Mouse (Mus musculus): Measurements from ENCODE around the gene Syne4. TPM values are rescaled to one million over a fixed set of nuclear protein-coding genes. Genes with fewer than 3 reads are reported as not detected.

Syne4 gene
- polyA plus RNA-seq, 1 experiment = 21.5 TPM

DNA sequence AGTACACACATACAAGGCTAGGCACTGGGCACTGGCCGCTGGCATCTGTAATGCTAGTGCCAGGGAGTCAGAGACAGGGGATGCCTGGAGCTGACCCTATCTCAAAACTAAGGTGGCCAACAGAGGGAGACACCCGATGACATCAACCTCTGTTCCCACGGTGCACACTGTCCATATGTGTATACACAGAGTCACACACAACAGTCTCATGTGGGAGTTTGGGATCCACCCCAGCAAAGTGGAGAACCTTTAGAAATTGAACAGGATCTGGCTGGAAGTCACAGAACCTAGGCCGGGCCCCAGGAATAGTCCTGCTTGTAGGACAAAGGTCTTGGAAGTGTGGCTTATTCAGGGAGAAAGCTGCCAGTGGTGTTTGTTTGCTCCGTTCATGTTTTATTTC is 20.3 kb upstream of the Syne4 start:
- H3K4me3 ChIP-seq (replicated peaks; ENCODE audit: extremely low read depth, low read depth, low read length) = no peak overlapping the region
- no peak for DNase-seq
- WGBS = 77% methylated on average over 5 of the region's 5 CpGs
- no peaks in the 10 kb centered on the region for H3K4me1 ChIP-seq (ENCODE audit: control insufficient read depth, insufficient read depth, low read length)
- no peak for TF ChIP-seq POLR2A (IDR thresholded peaks at IDR 0.05; ENCODE audit: borderline replicate concordance, extremely low read depth, low read depth, low read length)
- TF ChIP-seq CTCF (IDR thresholded peaks at IDR 0.05; ENCODE audit: insufficient read depth, low read length) = no peak

DNA sequence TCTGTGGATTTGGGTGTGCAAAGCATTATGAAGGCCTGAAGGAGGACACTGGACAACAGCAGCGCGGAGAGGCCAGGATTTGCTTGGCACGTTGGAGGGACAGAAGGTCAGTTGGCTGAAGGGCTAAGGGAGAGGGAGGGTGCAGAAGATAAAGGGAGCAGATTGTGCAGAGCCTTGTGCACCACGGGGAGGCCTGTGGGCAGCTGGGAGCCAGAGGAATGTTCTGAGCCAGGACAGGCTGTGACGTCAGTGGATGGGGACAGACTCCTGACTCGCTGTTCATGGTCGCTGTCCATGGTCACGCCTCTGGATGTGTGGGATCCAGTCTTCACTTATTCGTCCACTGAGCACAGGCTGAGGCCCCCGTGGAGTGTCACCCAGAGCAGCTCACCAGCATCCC is 19.5 kb upstream of the Syne4 start:
- Histone ChIP-seq H3K4me3 (replicated peaks; ENCODE audit: extremely low read depth, low read depth, low read length) (no peak overlapping the region), H3K4me1 (ENCODE audit: control insufficient read depth, insufficient read depth, low read length) (no peaks in the 10 kb centered on the region)
- 47% methylated on average over 10 of the region's 10 CpGs for WGBS
- TF ChIP-seq POLR2A (IDR thresholded peaks at IDR 0.05; ENCODE audit: borderline replicate concordance, extremely low read depth, low read depth, low read length) (no peak), CTCF (IDR thresholded peaks at IDR 0.05; ENCODE audit: insufficient read depth, low read length) (no peak)
- DNase-seq = no peak

DNA sequence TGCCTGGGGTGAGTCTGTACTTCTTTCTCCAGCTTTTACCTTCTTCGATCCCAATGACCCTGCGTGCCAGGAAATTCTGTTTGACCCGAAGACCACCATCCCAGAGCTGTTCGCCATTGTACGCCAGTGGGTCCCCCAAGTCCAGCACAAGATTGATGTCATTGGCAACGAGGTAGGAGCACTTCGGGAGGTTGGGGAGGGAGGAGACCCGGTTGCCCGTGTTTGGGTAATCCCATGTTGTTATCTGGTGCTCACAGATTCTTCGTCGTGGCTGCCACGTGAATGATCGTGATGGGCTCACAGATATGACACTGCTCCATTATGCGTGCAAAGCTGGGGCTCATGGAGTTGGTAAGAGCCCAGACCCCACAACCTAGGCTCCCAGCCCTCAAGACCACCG is 17.8 kb upstream of the Syne4 start:
- Histone ChIP-seq H3K4me1 (ENCODE audit: control insufficient read depth, insufficient read depth, low read length) (no peaks in the 10 kb centered on the region), H3K4me3 (replicated peaks; ENCODE audit: extremely low read depth, low read depth, low read length) (no peak overlapping the region)
- WGBS = 91% methylated on average over 15 of the region's 15 CpGs
- DNase-seq = no peak
- TF ChIP-seq CTCF (IDR thresholded peaks at IDR 0.05; ENCODE audit: insufficient read depth, low read length) = no peak

DNA sequence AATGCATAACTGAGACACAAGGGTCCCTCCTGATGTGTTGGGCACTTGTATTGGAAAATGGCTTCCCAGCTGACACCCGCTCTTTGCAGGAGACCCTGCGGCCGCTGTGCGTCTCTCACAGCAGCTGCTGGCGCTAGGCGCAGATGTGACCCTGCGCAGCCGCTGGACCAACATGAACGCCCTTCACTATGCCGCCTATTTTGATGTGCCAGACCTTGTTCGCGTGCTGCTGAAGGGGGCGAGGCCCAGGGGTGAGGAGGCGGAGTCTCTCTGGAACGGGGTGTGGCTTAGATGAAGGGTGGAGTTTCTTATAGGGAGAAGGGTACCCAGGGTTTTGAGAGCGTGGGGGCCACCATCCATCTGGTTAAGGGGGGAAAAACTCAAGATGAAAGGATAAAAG is 17.3 kb upstream of the Syne4 start:
- no peak for DNase-seq
- 78% methylated on average over 16 of the region's 16 CpGs for WGBS
- TF ChIP-seq POLR2A (IDR thresholded peaks at IDR 0.05; ENCODE audit: borderline replicate concordance, extremely low read depth, low read depth, low read length) (no peak), CTCF (IDR thresholded peaks at IDR 0.05; ENCODE audit: insufficient read depth, low read length) (no peak)
- Histone ChIP-seq H3K4me3 (replicated peaks; ENCODE audit: extremely low read depth, low read depth, low read length) (no peak overlapping the region), H3K4me1 (ENCODE audit: control insufficient read depth, insufficient read depth, low read length) (no peaks in the 10 kb centered on the region)

DNA sequence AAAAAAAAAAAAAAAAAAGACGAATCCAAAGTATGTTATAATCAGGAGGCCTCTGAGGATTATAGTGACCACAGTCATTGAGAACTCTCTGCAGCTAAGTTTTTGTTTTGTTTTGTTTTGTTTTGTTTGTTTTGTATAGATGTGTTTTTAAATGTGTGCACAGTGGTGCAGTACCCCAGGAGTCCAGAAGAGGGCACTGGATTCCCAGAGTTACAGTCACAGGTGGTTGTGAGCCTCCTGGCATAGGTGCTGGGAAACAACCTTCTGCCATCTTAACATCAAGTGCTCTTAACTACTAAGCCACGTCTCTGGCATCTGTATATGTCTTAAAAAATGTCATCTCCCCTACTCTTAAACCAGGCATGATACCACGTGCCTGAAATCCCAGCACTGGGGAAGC is 13.7 kb upstream of the Syne4 start:
- DNase-seq = no peak
- 46% methylated on average over 3 of the region's 3 CpGs for WGBS
- H3K4me1 ChIP-seq (ENCODE audit: control insufficient read depth, insufficient read depth, low read length) = no peaks in the 10 kb centered on the region
- TF ChIP-seq CTCF (IDR thresholded peaks at IDR 0.05; ENCODE audit: insufficient read depth, low read length) = peak; percentile 70
- no peak for TF ChIP-seq POLR2A (IDR thresholded peaks at IDR 0.05; ENCODE audit: borderline replicate concordance, extremely low read depth, low read depth, low read length)
- no peak overlapping the region for H3K4me3 ChIP-seq (replicated peaks; ENCODE audit: extremely low read depth, low read depth, low read length)

DNA sequence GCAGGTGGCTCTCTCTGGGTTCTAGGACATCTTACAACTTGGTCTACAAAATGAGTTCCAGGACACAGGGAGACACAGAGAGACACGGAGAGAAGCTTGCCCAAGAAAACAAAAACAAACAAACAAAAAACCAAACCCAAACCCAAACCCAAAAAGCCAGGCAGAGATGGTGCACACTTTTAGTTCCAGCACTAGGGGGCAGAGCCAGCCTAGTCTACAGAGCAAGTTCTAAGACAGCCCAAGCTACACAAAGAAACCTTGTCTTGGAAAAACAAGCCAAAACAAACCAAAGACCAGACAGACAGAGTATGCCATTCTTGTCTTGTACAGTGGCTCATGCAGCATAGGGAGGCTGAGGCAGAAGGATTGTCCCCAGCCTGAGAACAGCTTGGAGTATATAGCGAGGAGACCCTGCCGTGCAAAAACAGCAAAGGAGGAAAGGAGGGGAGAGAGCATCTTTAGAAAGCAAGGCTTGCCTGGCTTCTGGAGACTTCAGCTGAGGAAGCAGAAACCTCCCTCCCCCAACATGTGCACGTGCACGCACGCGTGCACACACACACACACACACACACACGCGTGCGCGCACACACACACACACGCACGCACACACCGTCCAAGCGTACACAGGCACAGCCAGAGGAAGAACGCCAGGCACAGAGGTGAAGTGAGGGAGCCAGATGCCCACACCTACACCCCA is 8.4 kb upstream of the Syne4 start:
- WGBS = 90% methylated on average over 16 of the region's 16 CpGs
- no peak for TF ChIP-seq CTCF (IDR thresholded peaks at IDR 0.05; ENCODE audit: insufficient read depth, low read length)
- TF ChIP-seq POLR2A (IDR thresholded peaks at IDR 0.05; ENCODE audit: borderline replicate concordance, extremely low read depth, low read depth, low read length) = no peak
- Histone ChIP-seq H3K4me3 (replicated peaks; ENCODE audit: extremely low read depth, low read depth, low read length) (no peak overlapping the region), H3K4me1 (ENCODE audit: control insufficient read depth, insufficient read depth, low read length) (peaks cover 5% of the 10 kb centered on the region)
- DNase-seq = no peak

DNA sequence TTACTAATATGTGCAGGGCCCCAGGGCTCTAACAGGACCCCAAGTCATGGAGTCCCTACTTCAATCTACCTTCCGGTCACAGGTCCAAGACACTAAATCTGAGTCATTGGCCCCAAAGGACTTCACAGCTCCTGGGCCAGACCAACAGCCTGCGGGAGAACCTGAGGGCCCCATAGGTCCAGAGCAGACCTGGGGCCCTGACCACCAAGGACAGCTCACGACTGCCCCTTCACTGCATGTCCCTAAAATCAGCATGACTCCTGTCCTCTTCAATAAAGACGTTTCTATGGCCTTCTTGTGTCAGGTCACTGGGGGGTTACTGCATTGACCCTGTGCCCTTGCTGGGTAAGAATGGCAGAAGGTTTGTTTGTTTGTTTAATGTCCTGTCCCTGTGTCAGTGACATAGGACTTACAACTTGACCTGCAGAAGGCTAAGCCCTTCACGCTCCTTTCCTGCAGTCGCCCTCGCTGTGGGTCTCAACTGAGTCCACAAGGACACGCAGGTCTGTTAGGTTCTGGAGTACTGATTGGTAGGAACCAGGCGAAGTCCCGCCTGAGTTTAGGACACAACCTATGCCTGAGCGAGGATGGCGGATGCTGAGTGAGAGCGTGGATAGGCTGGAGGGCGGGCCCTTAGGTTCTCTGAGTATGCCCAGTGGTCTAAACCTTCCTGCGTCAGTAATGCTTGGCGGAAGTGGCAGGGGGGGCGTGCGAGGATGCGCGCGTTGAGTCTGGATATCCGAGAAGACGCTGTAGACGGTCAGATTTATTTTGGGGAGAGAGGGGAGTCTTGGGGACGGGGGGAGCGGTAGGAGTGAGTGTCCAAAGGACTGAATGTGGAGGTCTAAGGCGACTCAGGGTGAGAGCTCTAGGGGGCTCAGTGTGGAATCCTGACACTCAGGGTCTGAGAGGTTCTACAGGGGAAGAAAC is 6.3 kb upstream of the Syne4 start, which contains the start of gene Alkbh6:
Gene Alkbh6, plus strand, starts transcription at position 642 of the 930 bp plus-strand sequence.
- 6% methylated on average over 27 of the region's 27 CpGs for WGBS
- peak; percentile 85 for DNase-seq

DNA sequence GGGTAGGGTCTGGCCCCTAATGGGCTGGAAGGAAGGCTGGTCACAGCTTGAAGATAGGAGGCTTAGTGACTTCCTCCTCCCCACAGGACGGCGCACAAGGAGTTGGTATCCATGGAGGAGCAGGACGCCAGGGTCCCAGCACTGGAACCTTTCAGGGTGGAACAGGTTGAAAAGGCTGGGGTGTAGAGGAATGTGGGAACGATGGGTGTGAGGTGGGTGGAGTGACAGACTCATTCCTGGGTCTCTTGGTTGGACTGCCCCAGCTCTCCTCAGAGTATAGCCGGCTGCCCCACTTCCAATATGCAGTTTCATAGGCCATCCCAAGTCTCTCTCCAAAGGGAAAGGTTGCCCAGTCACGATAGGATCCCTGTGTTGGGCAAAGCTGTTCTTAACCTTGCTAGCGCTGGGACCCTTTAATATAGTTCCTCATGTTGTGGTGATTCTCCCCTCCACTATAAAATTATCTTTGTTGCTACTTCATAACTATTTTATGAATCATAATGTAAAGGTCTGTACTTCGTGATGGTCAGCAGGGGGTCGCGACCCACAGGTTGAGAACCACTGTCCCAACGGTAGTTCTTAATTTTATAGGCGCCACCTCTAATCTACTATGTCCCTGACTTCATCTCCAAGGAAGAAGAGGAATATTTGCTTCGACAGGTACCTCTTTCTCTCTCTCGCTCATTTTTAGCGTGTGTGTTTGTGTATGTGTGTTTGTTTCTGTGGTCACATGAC is 5.0 kb upstream of the Syne4 start:
- 52% methylated on average over 15 of the region's 15 CpGs for WGBS
- Histone ChIP-seq H3K4me3 (replicated peaks; ENCODE audit: extremely low read depth, low read depth, low read length) (no peak overlapping the region), H3K4me1 (ENCODE audit: control insufficient read depth, insufficient read depth, low read length) (peaks cover 5% of the 10 kb centered on the region)
- no peak for TF ChIP-seq CTCF (IDR thresholded peaks at IDR 0.05; ENCODE audit: insufficient read depth, low read length)
- TF ChIP-seq POLR2A (IDR thresholded peaks at IDR 0.05; ENCODE audit: borderline replicate concordance, extremely low read depth, low read depth, low read length) = no peak
- DNase-seq = no peak

More for the DNA sequence above, 6.3 kb upstream of the Syne4 start, which contains the start of gene Alkbh6:
- peak; percentile 96 for TF ChIP-seq POLR2A (IDR thresholded peaks at IDR 0.05; ENCODE audit: borderline replicate concordance, extremely low read depth, low read depth, low read length)
- TF ChIP-seq CTCF (IDR thresholded peaks at IDR 0.05; ENCODE audit: insufficient read depth, low read length) = 0 out of 2 replicates have a peak, but pooled peaks have one; percentile 4
- peaks cover 5% of the 10 kb centered on the region for H3K4me1 ChIP-seq (ENCODE audit: control insufficient read depth, insufficient read depth, low read length)
- H3K4me3 ChIP-seq (replicated peaks; ENCODE audit: extremely low read depth, low read depth, low read length) = peak within 1 kb of the TSS; percentile 73

DNA sequence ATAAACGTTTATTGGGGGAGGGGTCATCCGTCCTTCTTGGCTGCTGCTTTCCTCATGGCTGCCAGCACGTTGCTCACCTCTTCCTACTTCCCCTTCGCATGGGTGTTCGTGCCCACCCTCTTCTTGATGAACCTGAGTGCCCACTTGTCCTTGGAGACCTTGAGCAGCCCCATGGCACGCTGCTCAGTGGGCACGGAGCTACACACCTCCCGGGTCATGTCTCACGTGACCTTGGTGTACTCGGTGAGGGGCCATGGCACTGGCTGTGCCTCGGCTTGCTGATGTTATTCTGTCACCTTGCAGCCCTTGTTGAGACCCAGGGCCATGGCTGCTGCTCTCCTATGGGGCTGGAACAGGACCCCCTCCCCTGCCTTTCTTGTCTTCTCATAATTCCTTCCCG is 4.5 kb upstream of the Syne4 start:
- 80% methylated on average over 12 of the region's 12 CpGs for WGBS
- H3K4me1 ChIP-seq (ENCODE audit: control insufficient read depth, insufficient read depth, low read length) = peaks cover 5% of the 10 kb centered on the region
- TF ChIP-seq POLR2A (IDR thresholded peaks at IDR 0.05; ENCODE audit: borderline replicate concordance, extremely low read depth, low read depth, low read length) (no peak), CTCF (IDR thresholded peaks at IDR 0.05; ENCODE audit: insufficient read depth, low read length) (no peak)
- no peak overlapping the region for H3K4me3 ChIP-seq (replicated peaks; ENCODE audit: extremely low read depth, low read depth, low read length)
- DNase-seq = no peak

Data from lung, adult 2 months (tissue).